Mouse (Mus musculus) limb, embryonic 11.5 days (tissue): Measurements from ENCODE around the gene Gnb3. TPM values are rescaled to one million over a fixed set of nuclear protein-coding genes. Genes with fewer than 3 reads are reported as not detected.

Experiments
- ATAC-seq: fragments of 200-750 bp; cut with Nextera tagmentation; 2 replicates; pipeline ENCODE4 v1.8.0; 2017; ENCODE audit warnings: low read depth; ENCODE audit not compliant: insufficient number of reproducible peaks, low FRiP score, low TSS enrichment
- DNase-seq: peaks from one replicate; pipeline ENCODE4 v3.0.0-alpha.2; 2015; ENCODE audit warnings: low spot score
- H3K27ac ChIP-seq: fragments of 300-500 bp; sonication (generic); replicated peaks from 2 replicates; pipeline ENCODE4 v1.5.1; 2014; ENCODE audit warnings: low read depth, mild to moderate bottlenecking, low read length
- H3K27me3 ChIP-seq: fragments of 300-500 bp; sonication (generic); 2 replicates; pipeline ENCODE4 v1.6.1; 2014; ENCODE audit warnings: mild to moderate bottlenecking, low read length, mixed read lengths; ENCODE audit not compliant: control insufficient read depth, insufficient read depth
- H3K36me3 ChIP-seq: fragments of 300-500 bp; sonication (generic); 2 replicates; pipeline ENCODE4 v1.6.1; 2014; ENCODE audit warnings: mild to moderate bottlenecking, low read length, moderate library complexity, mixed read lengths; ENCODE audit not compliant: control insufficient read depth, insufficient read depth
- H3K4me1 ChIP-seq: fragments of 300-500 bp; sonication (generic); 2 replicates; pipeline ENCODE4 v1.6.1; 2014; ENCODE audit warnings: low read length, mixed read lengths; ENCODE audit not compliant: control insufficient read depth, insufficient read depth
- H3K4me2 ChIP-seq: fragments of 300-500 bp; sonication (generic); 2 replicates; pipeline ENCODE4 v1.6.1; 2014; ENCODE audit warnings: low read depth, mild to moderate bottlenecking, moderate library complexity; ENCODE audit not compliant: severe bottlenecking
- H3K4me3 ChIP-seq: fragments of 300-500 bp; sonication (generic); 2 replicates; pipeline ENCODE4 v1.5.1; 2014; ENCODE audit warnings: low read depth, low read length
- H3K9ac ChIP-seq: fragments of 300-500 bp; sonication (generic); 2 replicates; pipeline ENCODE4 v1.6.1; 2014; ENCODE audit warnings: mild to moderate bottlenecking, low read length
- H3K9me3 ChIP-seq: fragments of 300-500 bp; sonication (generic); 2 replicates; pipeline ENCODE4 v1.6.1; 2016; ENCODE audit warnings: low read length; ENCODE audit not compliant: control insufficient read depth
- WGBS: fragments of 180-500 bp; shearing (Covaris S2); extraction: QIAGEN DNeasy Blood & Tissue Kit; methylation state at CpG from one replicate; pipeline ENCODE4 v1.1.7; 2014; 5-methylcytosine and 5-hydroxymethylcytosine counted together
- polyA plus RNA-seq: library from polyadenylated mRNA; unstranded; fragments of >200 nt; fragmentation: Nextera tagmentation; extraction: Ambion mirVana; gene quantifications from 2 replicates; pipeline ENCODE4 v1.2.1, GENCODE M21; 2014

Gene Gnb3
- polyA plus RNA-seq, 1 experiment from 2014 or later = 0.43 TPM

- Histone ChIP-seq H3K4me2 (no peak overlapping the region), H3K4me1 (peaks cover 41% of the 10 kb centered on the region), H3K4me3 (no peak overlapping the region), H3K27me3 (peaks cover 4% of the 10 kb centered on the region; the same call in 1 of the 2 replicates), H3K27ac (no peak overlapping the region), H3K9me3 (no peaks in the 10 kb centered on the region), H3K36me3 (no peaks in the 10 kb centered on the region), H3K9ac (no peak overlapping the region)
- WGBS = 90% methylated on average over 9 of the region's 9 CpGs
- DNase-seq (no peak), ATAC-seq (no peak)
These were observed 20.4 kb upstream of the Gnb3 start for GRCm38 (mm10) chr6:124860511-124860910.

- Histone ChIP-seq H3K9ac (peak overlapping the region; percentile 17; the same call in 1 of the 2 replicates), H3K27ac (no peak overlapping the region), H3K4me3 (no peak overlapping the region), H3K36me3 (no peaks in the 10 kb centered on the region), H3K4me2 (peak overlapping the region; percentile 12; the same call in 1 of the 2 replicates), H3K4me1 (peaks cover 41% of the 10 kb centered on the region), H3K27me3 (peaks cover 4% of the 10 kb centered on the region; the same call in 1 of the 2 replicates), H3K9me3 (no peaks in the 10 kb centered on the region)
- peak; percentile 93 for DNase-seq
- no peak for ATAC-seq
- WGBS = 10% methylated on average over 12 of the region's 12 CpGs
These were observed 19.6 kb upstream of the Gnb3 start for GRCm38 (mm10) chr6:124859725-124860124.

GRCm38 (mm10) chr6:124858561-124859318 lies 18.7 kb upstream of the Gnb3 start:
- peaks cover 36% of the 10 kb centered on the region for H3K4me1 ChIP-seq
- H3K9me3 ChIP-seq = no peaks in the 10 kb centered on the region
- H3K4me2 ChIP-seq = peak overlapping the region; percentile 79; the same call in 1 of the 2 replicates
- 70% methylated on average over 28 of the region's 28 CpGs for WGBS
- ATAC-seq = no peak
- DNase-seq = no peak
- no peaks in the 10 kb centered on the region for H3K36me3 ChIP-seq
- no peaks in the 10 kb centered on the region for H3K27me3 ChIP-seq
- H3K27ac ChIP-seq = no peak overlapping the region
- peak overlapping the region; percentile 9 for H3K9ac ChIP-seq
- H3K4me3 ChIP-seq = peak overlapping the region; percentile 80; the same call in 1 of the 2 replicates

GRCm38 (mm10) chr6:124857840-124858530 lies 17.9 kb upstream of the Gnb3 start:
- Histone ChIP-seq H3K9me3 (no peaks in the 10 kb centered on the region), H3K4me3 (peak overlapping the region; percentile 80), H3K27ac (peak overlapping the region; percentile 98; the same call in 1 of the 2 replicates), H3K4me2 (peak overlapping the region; percentile 79), H3K36me3 (no peaks in the 10 kb centered on the region), H3K4me1 (peaks cover 32% of the 10 kb centered on the region), H3K27me3 (no peaks in the 10 kb centered on the region), H3K9ac (peak overlapping the region; percentile 98)
- DNase-seq (no peak), ATAC-seq (no peak)
- 23% methylated on average over 26 of the region's 26 CpGs for WGBS

- Histone ChIP-seq H3K4me2 (peak within 1 kb of the TSS; percentile 79), H3K9me3 (no peaks in the 10 kb centered on the region), H3K9ac (peak within 1 kb of the TSS; percentile 98), H3K4me1 (peaks cover 28% of the 10 kb centered on the region), H3K4me3 (peak within 1 kb of the TSS; percentile 80), H3K27ac (peak within 1 kb of the TSS; percentile 98), H3K36me3 (no peaks in the 10 kb centered on the region), H3K27me3 (no peaks in the 10 kb centered on the region)
- DNase-seq (peak; percentile 95), ATAC-seq (peak; percentile 83)
- WGBS = 1% methylated on average over 86 of the region's 86 CpGs
These were observed 17.1 kb upstream of the Gnb3 start, which contains the start of gene P3h3 for GRCm38 (mm10) chr6:124856916-124857839. P3h3 (minus strand) TSS chr6:124857752.

- H3K4me1 ChIP-seq = peaks cover 22% of the 10 kb centered on the region
- H3K9ac ChIP-seq = peak overlapping the region; percentile 98
- ATAC-seq = peak; percentile 55
These were observed 16.2 kb upstream of the Gnb3 start for GRCm38 (mm10) chr6:124856321-124856720.

GRCm38 (mm10) chr6:124854647-124855046 lies 14.6 kb upstream of the Gnb3 start:
- no peak for ATAC-seq
- H3K9me3 ChIP-seq = no peaks in the 10 kb centered on the region
- 74% methylated on average over 12 of the region's 12 CpGs for WGBS

More at GRCm38 (mm10) chr6:124856321-124856720, 16.2 kb upstream of the Gnb3 start:
- H3K4me3 ChIP-seq = peak overlapping the region; percentile 80
- DNase-seq = peak; percentile 83
- 3% methylated on average over 14 of the region's 14 CpGs for WGBS
- no peaks in the 10 kb centered on the region for H3K36me3 ChIP-seq
- H3K4me2 ChIP-seq = peak overlapping the region; percentile 79
- no peaks in the 10 kb centered on the region for H3K9me3 ChIP-seq
- H3K27ac ChIP-seq = peak overlapping the region; percentile 89
- no peaks in the 10 kb centered on the region for H3K27me3 ChIP-seq

More at GRCm38 (mm10) chr6:124854647-124855046, 14.6 kb upstream of the Gnb3 start:
- Histone ChIP-seq H3K4me3 (0 out of 2 replicates have a peak overlapping the region, but pooled peaks have one; percentile 1), H3K36me3 (no peaks in the 10 kb centered on the region), H3K27ac (no peak overlapping the region), H3K9ac (no peak overlapping the region; the same call in 1 of the 2 replicates), H3K27me3 (no peaks in the 10 kb centered on the region), H3K4me1 (peaks cover 16% of the 10 kb centered on the region), H3K4me2 (no peak overlapping the region)
- DNase-seq = no peak
